ENCODE assay signal across 19 mouse cellular contexts in the genomic region with DNA sequence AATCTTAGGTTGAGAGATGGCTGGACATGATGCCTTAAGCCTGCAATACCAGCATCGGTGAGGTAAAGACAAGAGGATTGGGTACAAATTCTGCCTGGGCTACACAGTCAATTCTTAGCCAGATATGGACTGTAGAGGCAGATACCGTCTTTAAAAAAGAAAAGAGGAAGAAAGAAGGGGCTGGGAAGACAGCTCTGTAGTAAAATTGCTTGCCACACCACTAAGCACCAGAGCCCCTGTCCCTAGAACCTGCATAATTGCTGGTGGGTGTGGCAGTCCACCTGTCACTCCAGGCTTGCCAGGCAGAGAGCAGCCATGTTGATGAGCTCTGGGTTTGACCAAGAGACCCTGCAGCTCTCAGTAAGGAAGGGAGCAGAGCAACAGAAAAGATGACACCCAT. TPM values are rescaled to one million over a fixed set of nuclear protein-coding genes. Genes with fewer than 3 reads are reported as not detected.
A peak's percentile ranks its signal among the peaks of the same experiment; 100 is the strongest.
DNase-seq lines count a peak whose midpoint lies in the region; ATAC-seq lines count a peak whose summit lies in the region.
"Had no signal": no experiment of that assay in that cellular context is flagged by ENCODE, and none has a peak within 500 bp of the region (broad histone marks: within the 10 kb centered on the region; RNA-seq: fewer than 3 reads in every experiment).

No protein-coding gene starts in this region.

- DNase-seq in A20 (ENCODE audit: low read depth, low spot score), result peak; percentile 19
- DNase-seq in left cerebral cortex, adult 8-10 months (ENCODE audit: low spot score in 2 of 2), result no peak
- no peak for DNase-seq in B cell, adult 2 months
- DNase-seq: adrenal gland, adult 2 months; adrenal gland, postnatal 10 days; adrenal gland, postnatal 25 days; cerebellum, adult 11 months; cerebellum, adult 18-20 months; cerebellum, adult 8-10 months; cerebellum, adult 9-11 months; cerebellum, postnatal 14 days; cerebellum, postnatal 36 days; embryo, embryonic 11 days had no signal

- ATAC-seq in granulocyte monocyte progenitor cell, adult 5-6 weeks (replicated peaks; ENCODE audit: poor library complexity, severe bottlenecking), result peak; percentile 65
- ATAC-seq in megakaryocyte progenitor cell, adult 5-6 weeks (replicated peaks; ENCODE audit: poor library complexity), result peak; percentile 48; the same call in 1 of the 2 replicates
- ATAC-seq: CD4-positive, CD25-positive, alpha-beta regulatory T cell, adult 4 months; forebrain, embryonic 14.5 days; forebrain, embryonic 16.5 days had no signal

RNA-seq across cellular contexts. Expression of gene Rnf144b, which starts 42.8 kb away (rescaled TPM):
- total RNA-seq in granulocyte monocyte progenitor cell, adult 5-6 weeks (2014; fragmentation: Nextera tagmentation), result 7.8 and 7.9 TPM in 2 replicates
- total RNA-seq in granulocyte monocyte progenitor cell, adult 5-6 weeks (2017), result 6.9 and 9.1 TPM in 2 replicates
- total RNA-seq in megakaryocyte progenitor cell, adult 5-6 weeks (2015), result 7.0 and 10.6 TPM in 2 replicates
- 7.4 and 10.8 TPM in 2 replicates for total RNA-seq in megakaryocyte progenitor cell, adult 5-6 weeks (2017)
- 10 to 100 TPM; 23.9 to 28.6 (median 26.7) TPM for total RNA-seq in left cerebral cortex, adult 8-10 months (2022)
- total RNA-seq: MEL had no signal

RNA-seq across cellular contexts. Expression of gene Dek, which starts 59.3 kb away (rescaled TPM):
- total RNA-seq in granulocyte monocyte progenitor cell, adult 5-6 weeks (2014; fragmentation: Nextera tagmentation), result 263 and 303 TPM in 2 replicates
- total RNA-seq in granulocyte monocyte progenitor cell, adult 5-6 weeks (2017), result 597 and 629 TPM in 2 replicates
- total RNA-seq in megakaryocyte progenitor cell, adult 5-6 weeks (2015), result 470 TPM in 2 replicates
- 476 and 558 TPM in 2 replicates for total RNA-seq in megakaryocyte progenitor cell, adult 5-6 weeks (2017)
- 10 to 100 TPM; 53.1 to 58.2 (median 56.6) TPM for total RNA-seq in left cerebral cortex, adult 8-10 months (2022)

Comparison
In these comparisons a context has a peak if more than half of its experiments do, and no peak if none do; other contexts are left out.
1. RNA of gene Dek, which starts 59.3 kb away (total RNA-seq): 263 to 629 TPM in granulocyte monocyte progenitor cell, adult 5-6 weeks and 470 to 558 TPM in megakaryocyte progenitor cell, adult 5-6 weeks; 53.1 to 58.2 TPM in left cerebral cortex, adult 8-10 months; every median in the first group is over 4 times any median in the second.